Mouse (Mus musculus) heart, postnatal 0 days (tissue): ENCODE results near the gene Frs3.

Experiments
- CTCF ChIP-seq: IDR thresholded peaks from 2 replicates; pipeline ENCODE4 v1.5.1; 2016; ENCODE audit warnings: antibody characterized with exemption, control low read depth, low read depth
- EP300 ChIP-seq: IDR thresholded peaks from 2 replicates; pipeline ENCODE4 v1.6.1; 2016; ENCODE audit warnings: antibody characterized with exemption, low read depth

DNA sequence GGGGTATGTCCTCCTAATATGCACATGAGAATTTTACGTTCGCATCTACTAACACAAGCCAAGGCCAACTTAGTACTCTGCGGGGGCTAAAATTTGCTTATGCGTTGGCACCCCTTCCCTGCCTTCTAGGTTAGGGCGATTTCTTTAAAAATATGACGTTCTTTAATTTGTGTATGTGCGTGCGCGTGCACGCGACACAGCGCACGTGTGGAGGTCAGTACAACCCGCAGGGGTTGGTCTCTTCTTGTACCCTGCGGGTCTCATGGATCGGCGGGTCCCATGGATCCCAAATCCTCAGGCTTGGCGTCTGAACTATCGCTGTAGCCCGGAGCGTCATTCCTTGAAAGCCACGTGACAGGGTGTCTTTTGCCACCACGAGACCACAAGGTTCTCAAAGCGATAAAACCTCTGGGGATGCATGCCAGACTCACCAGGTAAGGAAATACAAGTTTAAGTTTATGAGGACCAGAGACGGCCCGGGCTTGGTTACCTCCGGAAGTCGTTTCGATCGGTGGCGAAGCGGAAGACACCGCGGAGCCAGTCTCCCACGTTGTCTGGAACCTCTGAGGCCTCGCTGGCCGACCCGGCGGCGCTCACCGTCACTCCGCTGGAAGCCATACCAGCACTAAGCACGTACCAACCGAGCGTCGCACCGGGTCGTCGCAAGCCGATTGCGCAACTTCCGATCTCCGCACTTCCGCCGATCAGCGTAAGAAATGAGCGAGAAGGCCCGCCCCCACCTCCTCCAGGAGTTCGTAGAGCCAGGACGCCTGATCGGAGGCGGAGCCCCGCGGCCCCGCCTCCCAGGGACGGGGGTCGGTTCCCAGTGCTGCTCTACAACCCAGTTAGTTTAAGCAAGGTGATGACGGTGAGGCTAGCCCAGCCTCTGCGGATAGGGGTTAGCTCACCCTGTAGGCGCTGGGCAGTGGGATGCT lies 1.2 kb upstream of the Frs3 start:
- TF ChIP-seq CTCF (no peak), EP300 (peak; percentile 49; the same call in 1 of the 2 replicates)
